Mouse (Mus musculus): ENCODE data around the gene Prss16. TPM values are rescaled to one million over a fixed set of nuclear protein-coding genes. Genes with fewer than 3 reads are reported as not detected.

Prss16 gene
- polyA plus RNA-seq, 1 experiment from 2014 or later = 1.2 TPM

DNA sequence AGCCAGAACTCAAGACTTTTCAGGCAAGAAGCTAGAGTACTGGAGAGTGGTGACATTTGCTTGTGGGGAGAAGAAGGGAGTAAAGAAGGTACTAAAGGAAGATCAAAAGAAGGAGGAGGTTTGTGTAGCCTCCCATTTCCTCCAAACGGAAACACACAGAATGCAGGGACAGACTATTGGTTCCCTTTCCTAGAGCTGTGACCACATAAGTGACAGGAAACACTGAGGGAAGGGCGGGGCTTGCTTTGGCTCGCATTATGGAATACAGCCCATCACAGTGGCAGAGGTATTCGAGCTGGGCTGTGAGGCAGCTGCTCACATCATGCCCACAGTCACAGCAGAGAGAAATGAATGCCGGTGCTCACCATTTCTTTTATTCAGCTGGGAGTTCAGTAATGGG, 7.7 kb downstream of the Prss16 start:
- H3K4me1 ChIP-seq (replicated peaks) = peaks cover 19% of the 10 kb centered on the region
- no peak overlapping the region for H3K27ac ChIP-seq
- 20% methylated on average over 5 of the region's 5 CpGs for WGBS
- H3K4me2 ChIP-seq = no peak overlapping the region
- no peak overlapping the region for H3K9ac ChIP-seq (replicated peaks)
- H3K27me3 ChIP-seq = peaks cover 99% of the 10 kb centered on the region
- no peaks in the 10 kb centered on the region for H3K36me3 ChIP-seq
- no peak for ATAC-seq (ENCODE audit: insufficient number of reproducible peaks, insufficient read depth, low FRiP score, low TSS enrichment, low read depth)
- no peak overlapping the region for H3K4me3 ChIP-seq (replicated peaks)
- H3K9me3 ChIP-seq = no peaks in the 10 kb centered on the region

DNA sequence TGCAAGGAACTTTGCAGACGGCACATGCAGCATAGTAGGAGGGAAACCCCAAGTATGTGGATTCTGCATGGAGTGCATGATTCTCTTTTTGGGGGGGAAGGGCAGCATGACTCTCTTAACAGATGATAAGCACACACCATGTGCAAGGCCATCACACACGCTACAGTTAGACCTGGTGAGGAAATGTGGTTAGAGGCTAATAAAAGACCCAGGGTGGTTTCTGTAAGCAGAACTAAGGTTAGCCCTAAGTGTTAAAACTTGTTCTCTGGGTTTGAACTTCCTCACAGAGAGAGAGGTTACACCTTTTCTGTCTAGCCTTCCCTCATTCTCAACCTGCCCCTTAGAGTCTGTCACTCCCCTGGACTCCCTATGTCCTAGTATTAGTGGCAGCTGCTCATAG, 8.2 kb downstream of the Prss16 start:
- Histone ChIP-seq H3K9me3 (no peaks in the 10 kb centered on the region), H3K27me3 (peaks cover 99% of the 10 kb centered on the region), H3K9ac (replicated peaks) (no peak overlapping the region), H3K27ac (no peak overlapping the region), H3K36me3 (no peaks in the 10 kb centered on the region), H3K4me3 (replicated peaks) (no peak overlapping the region), H3K4me1 (replicated peaks) (peaks cover 17% of the 10 kb centered on the region), H3K4me2 (no peak overlapping the region)
- ATAC-seq (ENCODE audit: insufficient number of reproducible peaks, insufficient read depth, low FRiP score, low TSS enrichment, low read depth) = no peak
- WGBS = 51% methylated on average over 2 of the region's 2 CpGs

DNA sequence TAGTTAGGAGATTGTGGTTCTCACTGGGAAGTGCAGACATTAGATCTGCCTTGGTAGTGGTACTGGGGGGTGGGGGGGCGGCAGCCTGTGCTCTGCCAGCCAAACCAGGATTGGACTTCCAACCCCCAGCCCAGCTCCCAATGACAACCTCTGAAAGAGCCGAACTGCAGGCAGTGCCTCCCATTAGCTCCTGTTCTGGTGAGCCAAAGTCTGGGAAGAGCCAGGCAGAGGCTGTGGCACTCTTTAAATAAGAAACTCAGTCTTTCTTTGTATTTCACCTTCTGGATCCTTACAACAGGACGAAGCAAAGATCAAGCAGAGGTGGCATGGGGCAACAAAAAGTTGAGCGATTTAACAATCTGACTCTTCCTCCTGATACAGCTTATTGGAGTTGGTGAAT, 10.4 kb downstream of the Prss16 start:
- Histone ChIP-seq H3K4me2 (no peak overlapping the region), H3K9ac (replicated peaks) (no peak overlapping the region), H3K36me3 (no peaks in the 10 kb centered on the region), H3K9me3 (no peaks in the 10 kb centered on the region), H3K4me3 (replicated peaks) (no peak overlapping the region), H3K4me1 (replicated peaks) (peaks cover 16% of the 10 kb centered on the region; the same call in 1 of the 2 replicates), H3K27me3 (peaks cover 93% of the 10 kb centered on the region), H3K27ac (no peak overlapping the region)
- 32% methylated on average over 4 of the region's 4 CpGs for WGBS
- ATAC-seq (ENCODE audit: insufficient number of reproducible peaks, insufficient read depth, low FRiP score, low TSS enrichment, low read depth) = no peak

DNA sequence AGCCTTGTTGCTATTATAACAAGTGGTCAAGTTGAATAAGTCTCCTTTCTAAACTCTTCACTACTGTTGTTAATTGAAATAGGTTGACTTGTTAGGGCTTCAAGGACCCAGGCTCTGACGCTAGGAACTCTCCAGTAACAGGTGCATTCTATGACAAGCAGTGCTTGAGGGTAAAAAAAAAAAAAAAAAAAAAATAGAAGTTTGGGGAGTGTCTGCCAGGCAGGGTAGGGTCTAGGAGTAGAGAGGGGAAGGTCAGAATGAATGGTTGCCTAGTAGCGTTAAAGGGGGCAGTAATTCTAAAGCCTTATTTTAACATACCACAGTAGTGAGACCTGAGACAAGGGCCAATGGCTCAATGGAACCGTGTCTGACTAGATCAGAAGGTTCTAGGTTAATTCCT, 11.1 kb downstream of the Prss16 start:
- no peaks in the 10 kb centered on the region for H3K36me3 ChIP-seq
- H3K4me1 ChIP-seq (replicated peaks) = peaks cover 16% of the 10 kb centered on the region; the same call in 1 of the 2 replicates
- ATAC-seq (ENCODE audit: insufficient number of reproducible peaks, insufficient read depth, low FRiP score, low TSS enrichment, low read depth) = no peak
- H3K27ac ChIP-seq = no peak overlapping the region
- no peak overlapping the region for H3K4me3 ChIP-seq (replicated peaks)
- H3K4me2 ChIP-seq = no peak overlapping the region
- no peak overlapping the region for H3K9ac ChIP-seq (replicated peaks)
- H3K27me3 ChIP-seq = peaks cover 90% of the 10 kb centered on the region
- WGBS = 16% methylated on average over 3 of the region's 3 CpGs
- no peaks in the 10 kb centered on the region for H3K9me3 ChIP-seq

DNA sequence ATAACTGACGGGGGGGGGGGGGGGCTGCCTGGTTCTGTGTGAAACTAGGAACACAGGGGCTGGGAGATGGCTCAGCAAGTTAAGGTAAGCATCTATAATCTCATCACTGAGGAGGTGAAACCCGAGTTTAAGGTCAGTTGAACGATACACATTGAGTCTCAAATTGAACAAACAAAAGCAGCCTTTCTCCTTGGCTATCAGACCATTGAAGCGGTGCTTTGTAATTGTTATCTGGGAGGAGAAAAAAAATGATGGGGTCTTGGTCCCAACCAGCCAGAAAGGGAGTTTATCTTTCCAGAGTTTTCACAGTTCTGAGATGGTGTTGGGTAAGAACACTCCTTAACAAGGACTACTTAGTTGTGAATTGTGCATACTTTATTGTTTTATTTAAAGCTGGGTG, 11.7 kb downstream of the Prss16 start:
- peaks cover 16% of the 10 kb centered on the region; the same call in 1 of the 2 replicates for H3K4me1 ChIP-seq (replicated peaks)
- no peak overlapping the region for H3K9ac ChIP-seq (replicated peaks)
- peaks cover 87% of the 10 kb centered on the region for H3K27me3 ChIP-seq
- no peaks in the 10 kb centered on the region for H3K9me3 ChIP-seq
- no peaks in the 10 kb centered on the region for H3K36me3 ChIP-seq
- WGBS = 7% methylated on average over 4 of the region's 4 CpGs
- no peak overlapping the region for H3K4me3 ChIP-seq (replicated peaks)
- ATAC-seq (ENCODE audit: insufficient number of reproducible peaks, insufficient read depth, low FRiP score, low TSS enrichment, low read depth) = no peak
- H3K4me2 ChIP-seq = peak overlapping the region; percentile 35; the same call in 1 of the 2 replicates
- H3K27ac ChIP-seq = no peak overlapping the region

DNA sequence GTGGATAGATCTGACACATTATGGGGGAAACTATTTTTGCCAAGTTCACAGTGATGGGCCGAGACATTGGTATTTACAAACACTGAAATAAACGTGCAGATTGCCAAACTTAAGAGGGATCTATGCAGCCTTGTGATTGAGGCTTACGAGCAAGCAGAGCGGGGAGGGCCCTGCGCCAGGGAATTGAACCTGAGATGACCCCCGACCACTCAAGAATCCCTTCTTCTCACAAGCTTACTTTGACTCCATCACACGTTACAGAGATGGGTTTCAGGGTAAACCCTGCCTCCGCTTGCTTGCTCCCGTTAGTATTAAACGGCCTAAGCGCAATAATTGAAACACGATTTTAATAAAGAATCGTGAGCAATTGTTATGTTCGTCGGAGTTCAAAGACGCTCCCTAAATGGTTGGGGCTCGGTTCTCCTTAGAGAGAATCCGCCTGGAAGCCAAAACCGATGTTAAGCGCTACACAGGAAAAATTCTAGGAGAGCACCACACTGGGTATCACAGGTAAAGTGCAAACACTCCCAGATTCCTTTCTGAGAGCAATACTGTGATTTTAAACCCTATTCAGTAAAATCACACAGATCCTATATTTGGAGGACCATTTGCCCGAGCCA, 12.2 kb downstream of the Prss16 start:
- WGBS = 1% methylated on average over 21 of the region's 21 CpGs
- peaks cover 83% of the 10 kb centered on the region for H3K27me3 ChIP-seq
- no peak for ATAC-seq (ENCODE audit: insufficient number of reproducible peaks, insufficient read depth, low FRiP score, low TSS enrichment, low read depth)

DNA sequence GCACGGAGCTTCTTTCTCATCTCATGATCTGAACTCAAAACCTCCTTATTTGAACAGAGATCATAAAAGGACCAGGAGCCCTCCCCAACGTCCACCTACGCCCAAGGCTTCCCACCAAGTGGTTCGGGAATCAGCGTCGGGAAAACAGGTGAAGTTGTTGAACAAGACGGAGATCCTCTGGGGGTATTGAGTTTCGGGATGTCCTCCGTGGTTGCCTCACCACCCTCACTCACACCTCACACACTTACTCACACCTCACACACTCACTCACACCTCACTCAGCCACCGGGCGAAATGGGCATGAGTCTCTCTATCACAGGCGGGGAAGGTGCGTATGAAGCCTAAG, 12.7 kb downstream of the Prss16 start:
- peaks cover 78% of the 10 kb centered on the region for H3K27me3 ChIP-seq
- H3K4me3 ChIP-seq (replicated peaks) = peak overlapping the region; percentile 15
- no peak overlapping the region for H3K27ac ChIP-seq
- ATAC-seq (ENCODE audit: insufficient number of reproducible peaks, insufficient read depth, low FRiP score, low TSS enrichment, low read depth) = no peak
- under 1% methylated on average over 13 of the region's 13 CpGs for WGBS
- no peak overlapping the region for H3K9ac ChIP-seq (replicated peaks)
- peaks cover 16% of the 10 kb centered on the region; the same call in 1 of the 2 replicates for H3K4me1 ChIP-seq (replicated peaks)
- H3K36me3 ChIP-seq = no peaks in the 10 kb centered on the region
- peak overlapping the region; percentile 35 for H3K4me2 ChIP-seq
- H3K9me3 ChIP-seq = no peaks in the 10 kb centered on the region

More for the DNA sequence above, 12.2 kb downstream of the Prss16 start:
- peaks cover 16% of the 10 kb centered on the region; the same call in 1 of the 2 replicates for H3K4me1 ChIP-seq (replicated peaks)
- H3K4me3 ChIP-seq (replicated peaks) = peak overlapping the region; percentile 15
- H3K9me3 ChIP-seq = no peaks in the 10 kb centered on the region
- no peak overlapping the region for H3K9ac ChIP-seq (replicated peaks)
- H3K36me3 ChIP-seq = no peaks in the 10 kb centered on the region
- peak overlapping the region; percentile 35 for H3K4me2 ChIP-seq
- H3K27ac ChIP-seq = no peak overlapping the region

DNA sequence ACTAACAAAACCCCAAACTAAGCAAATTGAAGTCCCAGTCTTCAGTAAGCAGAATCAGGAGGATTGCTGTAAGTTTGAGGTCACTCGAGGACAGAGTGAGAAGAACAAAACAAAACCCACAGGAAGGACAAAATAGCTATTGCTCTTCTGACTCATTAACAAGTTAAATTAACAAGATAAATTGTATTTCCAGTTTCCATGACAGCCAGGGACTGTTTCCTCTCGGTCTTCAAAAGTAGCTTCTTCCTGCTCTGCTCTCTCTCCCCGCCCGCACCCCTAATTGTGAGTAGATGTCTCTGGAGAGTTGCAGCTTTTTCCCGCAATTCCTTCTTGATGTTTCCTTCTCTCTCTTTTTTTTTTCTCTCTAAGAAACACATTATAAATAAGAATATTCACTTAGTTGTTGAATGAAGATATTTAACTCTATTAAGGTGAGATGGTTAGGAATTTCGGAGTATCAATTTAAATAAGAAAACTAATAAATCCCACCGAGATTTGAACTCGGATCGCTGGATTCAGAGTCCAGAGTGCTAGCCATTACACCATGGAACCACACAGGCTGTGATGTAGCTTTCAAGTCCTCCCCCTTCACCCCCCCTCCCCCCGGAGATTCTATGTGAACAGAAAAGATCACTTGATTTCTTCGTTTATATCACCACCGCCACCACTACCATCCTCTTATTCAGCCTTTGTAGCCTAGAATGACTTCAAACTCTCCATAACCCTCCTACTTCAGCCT, 13.3 kb downstream of the Prss16 start:
- Histone ChIP-seq H3K27ac (no peak overlapping the region), H3K4me2 (peak overlapping the region; percentile 51), H3K4me1 (replicated peaks) (peaks cover 16% of the 10 kb centered on the region; the same call in 1 of the 2 replicates), H3K9ac (replicated peaks) (no peak overlapping the region), H3K9me3 (no peaks in the 10 kb centered on the region; the same call in 1 of the 2 replicates), H3K36me3 (no peaks in the 10 kb centered on the region), H3K4me3 (replicated peaks) (peak overlapping the region; percentile 33), H3K27me3 (peaks cover 73% of the 10 kb centered on the region)
- ATAC-seq (ENCODE audit: insufficient number of reproducible peaks, insufficient read depth, low FRiP score, low TSS enrichment, low read depth) = no peak
- 1% methylated on average over 12 of the region's 12 CpGs for WGBS

DNA sequence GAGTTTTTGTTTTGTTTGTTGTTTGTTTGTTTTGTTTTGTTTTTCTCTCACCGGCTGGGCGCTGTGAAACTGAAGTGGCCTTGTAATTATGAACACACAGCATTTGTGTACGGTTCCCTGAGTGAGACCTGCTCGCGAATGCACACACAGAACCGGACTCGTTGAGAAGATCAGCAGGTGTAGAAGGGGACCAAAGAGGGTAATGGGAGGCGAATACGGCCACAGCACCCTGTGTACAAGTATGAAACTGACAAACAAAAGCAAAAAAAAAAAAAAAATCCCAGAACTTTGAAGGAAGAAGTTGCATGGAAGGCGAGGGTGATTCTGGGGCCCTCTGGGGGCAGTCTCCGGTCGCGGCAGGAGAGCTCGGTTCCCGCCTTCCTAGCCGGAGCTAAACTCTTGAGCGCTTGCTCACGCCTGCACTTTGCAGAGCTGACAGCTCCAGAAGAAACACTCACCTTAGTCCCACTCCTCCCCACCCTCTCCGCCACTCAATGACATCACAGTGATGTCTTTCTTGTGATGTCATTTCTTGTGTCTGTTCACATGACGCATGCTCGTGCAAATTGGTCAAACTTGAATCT, 14.1 kb downstream of the Prss16 start:
- Histone ChIP-seq H3K4me3 (replicated peaks) (peak overlapping the region; percentile 33), H3K27ac (no peak overlapping the region), H3K9ac (replicated peaks) (no peak overlapping the region; the same call in 1 of the 2 replicates), H3K36me3 (no peaks in the 10 kb centered on the region), H3K4me2 (peak overlapping the region; percentile 51), H3K4me1 (replicated peaks) (peaks cover 16% of the 10 kb centered on the region; the same call in 1 of the 2 replicates), H3K9me3 (no peaks in the 10 kb centered on the region; the same call in 1 of the 2 replicates), H3K27me3 (peaks cover 65% of the 10 kb centered on the region)
- under 1% methylated on average over 21 of the region's 21 CpGs for WGBS
- ATAC-seq (ENCODE audit: insufficient number of reproducible peaks, insufficient read depth, low FRiP score, low TSS enrichment, low read depth) = no peak

DNA sequence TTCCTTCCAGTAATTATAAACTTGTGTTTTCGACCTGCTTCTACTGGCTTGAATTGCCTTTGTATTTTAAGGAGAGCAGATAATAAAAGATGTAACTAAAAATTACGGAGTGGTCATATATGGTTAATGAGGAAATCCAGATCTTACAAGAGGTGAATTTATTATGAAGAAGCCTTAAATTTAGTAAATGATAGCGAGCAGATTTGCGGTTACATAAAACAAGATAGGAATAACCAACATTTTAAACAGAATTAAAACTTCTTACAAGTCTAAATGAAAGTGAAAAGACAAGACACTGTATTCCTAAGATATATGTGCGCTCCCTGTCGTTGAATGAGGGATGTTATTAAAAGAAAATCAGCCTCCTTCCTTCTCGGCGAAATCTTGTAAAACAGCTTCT, 14.6 kb downstream of the Prss16 start:
- WGBS = 6% methylated on average over 8 of the region's 8 CpGs

More for the DNA sequence above, 14.6 kb downstream of the Prss16 start:
- Histone ChIP-seq H3K4me1 (replicated peaks) (peaks cover 16% of the 10 kb centered on the region; the same call in 1 of the 2 replicates), H3K36me3 (no peaks in the 10 kb centered on the region), H3K4me2 (peak overlapping the region; percentile 51), H3K9me3 (no peaks in the 10 kb centered on the region; the same call in 1 of the 2 replicates), H3K27me3 (peaks cover 59% of the 10 kb centered on the region), H3K4me3 (replicated peaks) (peak overlapping the region; percentile 33), H3K27ac (no peak overlapping the region), H3K9ac (replicated peaks) (no peak overlapping the region)
- no peak for ATAC-seq (ENCODE audit: insufficient number of reproducible peaks, insufficient read depth, low FRiP score, low TSS enrichment, low read depth)

Measured in limb, embryonic 12.5 days (tissue).